Mouse (Mus musculus): ENCODE results near the gene Ralbp1.

The Ralbp1 gene

GRCm38 (mm10) chr17:65885697-65886529, at the start of gene Ralbp1:
Gene Ralbp1, minus strand, starts transcription at chr17:65885798.
- peak; percentile 45 for DNase-seq (ENCODE audit: low spot score)

- DNase-seq (ENCODE audit: low spot score) = no peak
Measured at GRCm38 (mm10) chr17:65933741-65934140, 48.1 kb upstream of the Ralbp1 start.

DNA sequence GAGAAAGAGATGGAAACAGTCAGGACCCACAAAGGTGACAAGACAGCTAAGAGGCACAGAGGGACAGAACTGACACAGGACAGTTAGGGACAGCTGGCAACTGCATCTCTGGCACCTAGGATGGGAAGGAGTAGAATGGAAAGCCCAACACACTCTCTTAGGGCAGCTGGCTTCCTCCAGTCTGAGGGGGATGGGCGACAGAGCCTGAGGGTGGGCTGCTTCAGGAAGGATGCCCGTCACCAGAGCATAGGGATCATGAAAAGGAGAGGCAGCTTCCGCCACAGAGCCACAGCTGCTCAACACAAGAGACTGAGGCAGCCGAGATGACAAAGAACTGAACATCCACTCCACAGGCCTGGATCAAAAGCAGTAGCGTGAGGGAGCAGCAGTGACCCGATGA, 45.9 kb upstream of the Ralbp1 start:
- DNase-seq (ENCODE audit: low spot score) = peak; percentile 48

GRCm38 (mm10) chr17:65930960-65931359, 45.4 kb upstream of the Ralbp1 start:
- no peak for DNase-seq (ENCODE audit: low spot score)

GRCm38 (mm10) chr17:65930158-65930826, 44.7 kb upstream of the Ralbp1 start:
- DNase-seq (ENCODE audit: low spot score) = no peak

DNA sequence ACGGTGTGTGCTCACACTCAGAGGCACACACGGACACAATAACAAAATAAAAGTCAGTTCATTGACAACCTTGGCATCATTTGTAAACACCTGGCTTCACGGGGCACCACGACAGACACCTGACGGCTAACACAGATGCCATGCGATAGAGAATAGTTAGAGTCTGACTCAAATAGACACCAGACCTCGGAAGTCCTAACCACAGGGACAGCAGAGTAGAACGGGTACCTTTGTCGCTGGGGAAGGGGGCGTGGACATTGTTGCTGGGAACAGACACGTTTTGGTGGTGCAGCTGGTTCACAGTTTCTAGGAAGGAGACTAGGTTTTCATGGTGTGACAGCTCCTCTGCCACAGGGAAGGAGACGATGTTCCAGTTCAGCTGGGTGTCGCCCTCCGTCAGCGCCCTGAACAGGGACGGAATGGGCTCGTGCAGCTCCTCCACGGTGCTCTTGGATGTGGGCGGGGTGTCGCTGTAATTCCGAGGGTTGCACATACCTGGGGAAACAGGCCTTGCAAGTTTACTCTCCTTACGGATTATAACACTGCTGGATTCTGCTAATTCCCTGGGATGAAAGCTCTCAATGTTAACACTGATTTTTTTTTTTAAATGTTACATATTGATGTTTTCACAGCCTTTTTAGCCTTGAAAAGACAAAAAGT, 43.9 kb upstream of the Ralbp1 start:
- no peak for DNase-seq (ENCODE audit: low spot score)

DNA sequence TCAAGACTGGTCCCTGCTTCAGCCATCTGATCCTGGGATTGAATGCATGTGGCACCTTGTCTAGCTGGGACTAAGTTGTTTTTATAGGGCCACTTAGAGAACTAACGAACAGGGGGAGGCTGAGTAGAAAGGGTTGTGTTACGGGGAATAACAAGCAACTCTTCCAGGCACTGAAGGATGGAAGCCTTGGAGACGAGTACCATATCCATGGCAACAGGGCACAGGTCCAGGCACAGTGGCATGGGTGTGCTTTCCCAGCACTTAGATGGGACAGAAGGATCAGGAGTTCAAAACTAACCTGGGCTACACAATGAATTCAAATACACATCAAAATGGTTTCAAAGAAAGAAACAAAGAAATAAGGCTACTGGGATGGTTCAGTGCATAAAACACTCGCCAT, 41.5 kb upstream of the Ralbp1 start:
- no peak for DNase-seq (ENCODE audit: low spot score)

DNA sequence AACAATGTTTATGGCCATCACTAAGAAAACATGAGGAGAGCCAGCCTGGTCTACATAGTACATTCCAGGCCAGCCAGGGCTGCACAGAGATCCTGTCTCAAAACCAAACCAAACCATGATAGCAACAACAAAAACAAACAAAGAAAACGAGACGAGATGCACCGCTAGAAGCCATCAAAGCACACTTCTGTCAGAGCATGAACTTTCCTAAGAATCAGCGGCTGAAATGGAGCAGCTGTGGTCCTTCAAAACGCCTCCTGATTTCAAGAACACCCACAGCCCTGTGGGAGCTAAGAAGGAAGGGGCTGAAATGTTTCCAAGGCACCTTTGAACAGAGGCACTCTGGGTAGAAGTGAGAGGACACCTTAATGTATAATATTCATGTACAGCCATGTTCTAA, 38.6 kb upstream of the Ralbp1 start:
- DNase-seq (ENCODE audit: low spot score) = no peak

- DNase-seq (ENCODE audit: low spot score) = no peak
Measured at GRCm38 (mm10) chr17:65921975-65922374, 36.4 kb upstream of the Ralbp1 start.

DNA sequence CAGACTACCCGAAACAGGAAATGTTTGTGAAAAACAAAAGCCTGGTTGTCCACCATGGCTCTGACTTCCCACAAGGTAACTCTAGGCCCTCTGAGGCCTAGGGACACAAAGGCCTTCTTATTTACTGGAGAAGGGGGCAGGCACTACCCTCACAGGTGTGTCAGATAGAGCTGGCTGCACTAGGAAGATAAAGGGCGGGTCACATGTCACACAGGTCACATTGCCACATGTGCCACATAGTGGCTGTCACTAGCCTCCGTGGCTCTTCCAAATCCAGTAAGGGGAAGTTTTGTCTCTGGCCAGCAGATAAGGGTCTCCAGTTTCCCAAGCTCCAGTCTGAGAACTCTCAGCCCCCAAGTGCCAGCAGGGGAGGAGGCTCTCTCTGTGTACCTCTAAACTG, 33.6 kb upstream of the Ralbp1 start:
- DNase-seq (ENCODE audit: low spot score) = no peak

- no peak for DNase-seq (ENCODE audit: low spot score)
Measured at GRCm38 (mm10) chr17:65916135-65916668, 30.6 kb upstream of the Ralbp1 start.

DNA sequence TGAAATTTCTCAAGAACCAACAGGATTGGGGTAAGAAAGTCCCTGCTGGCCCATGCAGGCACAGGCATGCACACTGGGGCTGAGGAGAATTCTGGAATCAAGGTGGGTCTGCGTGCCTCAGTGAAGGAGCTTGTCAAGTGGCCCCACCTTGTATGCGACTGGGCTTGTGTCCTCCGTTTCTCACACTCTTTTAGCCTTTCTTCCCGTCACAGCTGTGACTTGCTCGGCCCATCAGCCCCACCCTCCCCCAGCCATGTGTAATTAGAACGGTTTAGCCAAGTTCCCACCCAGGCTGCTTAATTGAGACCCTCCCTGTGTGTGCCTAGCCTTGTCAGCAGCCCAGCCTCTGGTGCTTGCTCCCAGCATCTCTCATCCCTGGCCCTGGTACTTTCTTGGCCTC, 28.5 kb upstream of the Ralbp1 start:
- no peak for DNase-seq (ENCODE audit: low spot score)

DNA sequence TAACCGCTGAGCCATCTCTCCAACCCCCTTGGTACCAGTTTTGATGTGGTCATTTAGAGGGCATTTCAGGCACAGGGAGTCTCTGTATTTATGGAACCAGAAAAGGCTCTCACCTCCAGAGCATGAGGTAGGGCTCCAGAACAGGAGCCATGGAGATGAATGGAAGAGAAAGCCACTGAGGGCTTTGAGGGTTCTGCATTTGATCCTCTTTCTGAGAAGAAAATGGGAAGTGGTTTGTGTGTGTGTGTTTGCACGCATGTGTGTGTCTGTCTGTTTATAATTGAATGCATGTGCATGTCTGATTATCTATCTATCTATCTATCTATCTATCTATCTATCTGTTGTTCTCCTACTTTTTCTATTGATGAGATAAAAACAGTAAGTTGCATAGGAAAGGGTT, 26.6 kb upstream of the Ralbp1 start:
- no peak for DNase-seq (ENCODE audit: low spot score)

- no peak for DNase-seq (ENCODE audit: low spot score)
Measured at GRCm38 (mm10) chr17:65911285-65912069, 25.9 kb upstream of the Ralbp1 start.

- DNase-seq (ENCODE audit: low spot score) = no peak
Measured at GRCm38 (mm10) chr17:65908270-65908669, 22.7 kb upstream of the Ralbp1 start.

DNA sequence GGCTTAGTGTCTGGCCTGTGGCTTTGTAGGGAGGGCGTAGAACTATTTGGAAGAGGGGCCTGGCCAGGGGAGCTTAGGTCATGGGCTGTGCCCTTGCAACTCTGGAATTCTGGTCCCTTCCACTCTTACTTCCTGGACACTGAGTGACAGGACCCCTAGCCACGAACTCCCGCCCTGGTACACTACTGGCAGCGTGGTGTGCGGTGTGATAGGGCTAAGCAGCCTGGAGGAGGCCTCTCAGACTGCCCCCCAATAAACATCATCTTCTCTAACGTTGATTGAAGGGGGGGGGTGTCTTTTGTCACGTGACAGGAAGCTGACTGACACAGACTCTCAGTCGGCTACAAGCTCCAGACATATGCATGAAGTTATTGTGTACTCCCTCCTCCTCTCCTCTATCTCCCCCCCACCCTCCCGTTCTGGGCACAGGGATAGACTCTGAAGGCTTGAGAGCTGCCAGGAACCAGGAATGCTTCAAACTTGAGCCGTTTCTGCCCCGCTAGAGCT, 21.4 kb upstream of the Ralbp1 start:
- DNase-seq (ENCODE audit: low spot score) = no peak

DNA sequence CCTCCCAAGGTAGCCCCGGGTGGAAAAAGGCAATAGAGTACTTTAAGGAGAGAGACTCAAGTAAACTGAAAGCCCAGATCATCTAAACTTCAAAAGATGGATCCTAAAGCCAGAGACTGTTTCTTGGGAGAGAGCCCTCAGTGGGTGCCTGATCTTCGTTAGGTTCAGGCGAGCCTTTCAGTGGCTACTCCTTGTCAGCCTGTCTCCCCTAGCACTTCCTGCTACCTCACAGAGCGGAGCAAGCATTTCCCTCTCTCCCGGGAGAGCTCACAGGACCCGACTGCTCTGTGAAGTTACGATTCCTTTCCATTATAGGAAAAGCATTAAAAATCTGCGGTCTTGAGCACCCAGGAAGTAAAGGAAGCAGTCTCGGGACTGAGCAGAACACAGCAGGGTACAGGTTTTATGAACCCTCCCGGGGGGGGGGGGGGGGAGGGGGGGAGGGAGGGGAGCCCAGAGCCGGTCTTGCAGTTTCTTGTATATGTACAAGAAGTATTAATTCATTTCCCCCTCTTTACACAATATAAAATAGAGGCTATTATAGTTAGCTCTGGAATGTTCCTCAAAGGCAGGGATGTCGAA, 20.8 kb upstream of the Ralbp1 start:
- no peak for DNase-seq (ENCODE audit: low spot score)

GRCm38 (mm10) chr17:65905241-65905640, 19.6 kb upstream of the Ralbp1 start:
- no peak for DNase-seq (ENCODE audit: low spot score)

- no peak for DNase-seq (ENCODE audit: low spot score)
Measured at GRCm38 (mm10) chr17:65903826-65904225, 18.2 kb upstream of the Ralbp1 start.

- DNase-seq (ENCODE audit: low spot score) = no peak
Measured at GRCm38 (mm10) chr17:65903011-65903410, 17.4 kb upstream of the Ralbp1 start.

DNA sequence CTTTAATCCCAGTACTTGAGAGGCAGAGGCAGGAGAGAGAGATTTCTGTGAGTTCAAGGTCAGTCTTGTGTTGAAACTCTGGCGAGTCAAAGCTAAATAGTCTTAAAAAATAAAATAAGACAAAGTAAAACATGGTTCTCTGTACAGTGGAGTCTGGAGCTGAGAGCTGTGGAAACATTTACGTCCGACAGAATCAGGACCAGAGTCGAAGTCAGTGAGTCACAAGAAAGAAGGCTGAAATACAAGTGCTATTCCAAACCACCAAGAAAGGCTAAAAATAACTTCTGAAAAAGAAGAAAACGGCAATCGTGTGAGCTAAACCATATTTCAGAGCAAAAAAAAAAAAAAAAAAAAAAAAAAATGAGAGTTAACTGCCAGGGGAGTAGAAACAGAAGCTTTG, 16.7 kb upstream of the Ralbp1 start:
- DNase-seq (ENCODE audit: low spot score) = no peak

Data from embryo, embryonic 10 days (tissue).